Mouse (Mus musculus) left cerebral cortex, adult 8-10 months (tissue): ENCODE results near the gene Zbtb43. TPM values are rescaled to one million over a fixed set of nuclear protein-coding genes. Genes with fewer than 3 reads are reported as not detected.

Experiments used
- DNase-seq, 2 experiments: peaks; one replicate each; pipeline ENCODE4 v3.0.0; 2022; ENCODE audit warnings: low spot score in 2 of 2
- total RNA-seq, 4 experiments: library from RNA; stranded (reverse); gene quantifications; 2 replicates each; pipeline ENCODE4 v1.2.4; 2022

The Zbtb43 gene
- total RNA-seq, result 10 to 100 TPM; 23.9 to 30.4 (median 29.1) TPM

- peak; percentile 87 to 93 for DNase-seq
Measured at GRCm38 (mm10) chr2:33468466-33469097, at the start of gene Zbtb43. Gene Zbtb43, minus strand, starts transcription at chr2:33468559.

GRCm38 (mm10) chr2:33515856-33516255, 47.5 kb upstream of the Zbtb43 start:
- no peak for DNase-seq

GRCm38 (mm10) chr2:33515431-33515830, 47.1 kb upstream of the Zbtb43 start:
- no peak for DNase-seq

GRCm38 (mm10) chr2:33510791-33511190, 42.4 kb upstream of the Zbtb43 start:
- DNase-seq, result no peak

- DNase-seq, result no peak
Measured at GRCm38 (mm10) chr2:33502602-33503001, 34.2 kb upstream of the Zbtb43 start.

GRCm38 (mm10) chr2:33498280-33498679, 29.9 kb upstream of the Zbtb43 start:
- no peak for DNase-seq

GRCm38 (mm10) chr2:33495654-33496053, 27.3 kb upstream of the Zbtb43 start:
- no peak for DNase-seq

GRCm38 (mm10) chr2:33492041-33492440, 23.7 kb upstream of the Zbtb43 start:
- no peak for DNase-seq

GRCm38 (mm10) chr2:33489565-33489964, 21.2 kb upstream of the Zbtb43 start:
- no peak for DNase-seq

- no peak for DNase-seq
Measured at GRCm38 (mm10) chr2:33487332-33487731, 19.0 kb upstream of the Zbtb43 start.

- DNase-seq, result peak in 1 of 2 experiments; percentile 76
Measured at GRCm38 (mm10) chr2:33486866-33487265, 18.5 kb upstream of the Zbtb43 start.

GRCm38 (mm10) chr2:33477961-33478755, 9.8 kb upstream of the Zbtb43 start:
- DNase-seq, result no peak

- DNase-seq, result peak in 1 of 2 experiments; percentile 67
Measured at GRCm38 (mm10) chr2:33475961-33476360, 7.6 kb upstream of the Zbtb43 start.

- DNase-seq, result no peak
Measured at GRCm38 (mm10) chr2:33467546-33468465, 553 bp downstream of the Zbtb43 start.

GRCm38 (mm10) chr2:33465966-33466365, 2.4 kb downstream of the Zbtb43 start:
- DNase-seq, result no peak

GRCm38 (mm10) chr2:33465215-33465614, 3.1 kb downstream of the Zbtb43 start:
- no peak for DNase-seq

GRCm38 (mm10) chr2:33462066-33462465, 6.3 kb downstream of the Zbtb43 start:
- DNase-seq, result no peak

- no peak for DNase-seq
Measured at GRCm38 (mm10) chr2:33461066-33461465, 7.3 kb downstream of the Zbtb43 start.

GRCm38 (mm10) chr2:33459660-33460059, 8.7 kb downstream of the Zbtb43 start:
- no peak for DNase-seq

GRCm38 (mm10) chr2:33456696-33457095, 11.7 kb downstream of the Zbtb43 start:
- no peak for DNase-seq

- DNase-seq, result no peak
Measured at GRCm38 (mm10) chr2:33456242-33456641, 12.1 kb downstream of the Zbtb43 start.

- no peak for DNase-seq
Measured at GRCm38 (mm10) chr2:33455350-33455749, 13.0 kb downstream of the Zbtb43 start.
